In genomic region chr19:45308676-45309275, GRCm38 (mm10) we compare ENCODE assay signal across 9 mouse cellular contexts. TPM values are rescaled to one million over a fixed set of nuclear protein-coding genes. Genes with fewer than 3 reads are reported as not detected.
A peak's percentile ranks its signal among the peaks of the same experiment; 100 is the strongest.
DNase-seq lines count a peak whose midpoint lies in the region.
"Had no signal": no experiment of that assay in that cellular context is flagged by ENCODE, and none has a peak within 500 bp of the region (broad histone marks: within the 10 kb centered on the region; RNA-seq: fewer than 3 reads in every experiment).

No protein-coding gene starts in this region.

- peak; percentile 79 for DNase-seq in gastrocnemius, adult 18-20 months (ENCODE audit: low spot score)
- no peak for DNase-seq in gastrocnemius, postnatal 10 days
- peak; percentile 40 for DNase-seq in urinary bladder, adult 2 months (ENCODE audit: low spot score)
- DNase-seq in urinary bladder, postnatal 4 days (ENCODE audit: low spot score in 2 of 2) = no peak
- DNase-seq in kidney, postnatal 14 days = peak; percentile 43
- no peak for DNase-seq in embryo, embryonic 11 days
- DNase-seq in ovary, postnatal 10 days (ENCODE audit: low spot score) = no peak
- DNase-seq in spleen, adult 12 weeks (ENCODE audit: low spot score) = no peak
- DNase-seq: spleen, adult 18-20 months had no signal

RNA-seq across cellular contexts. Expression of gene Btrc, which starts 54.8 kb away (rescaled TPM):
- 10 to 100 TPM; 23.8 to 28.3 TPM for total RNA-seq in gastrocnemius, adult 18-20 months (2021)
- total RNA-seq in gastrocnemius, postnatal 10 days (2021) = 10 to 100 TPM; 33.6 to 33.7 TPM
- polyA plus RNA-seq in urinary bladder, adult 2 months (2012; rRNA removed) = 32.0 and 32.9 TPM in 2 replicates

Comparison
In these comparisons a context has a peak if more than half of its experiments do, and no peak if none do; other contexts are left out.
1. DNase-seq: peak in gastrocnemius, adult 18-20 months (single experiment), urinary bladder, adult 2 months (single experiment) and kidney, postnatal 14 days (single experiment); none in gastrocnemius, postnatal 10 days (single experiment), urinary bladder, postnatal 4 days (0 of 2), embryo, embryonic 11 days (single experiment), ovary, postnatal 10 days (single experiment) and spleen, adult 12 weeks (single experiment).